Mouse (Mus musculus): ENCODE data around the gene Trim46.

- TF ChIP-seq CTCF (IDR thresholded peaks at IDR 0.05; ENCODE audit: low read depth), result no peak
- TF ChIP-seq EP300 (optimal IDR thresholded peaks at IDR 0.05), result no peak
Observed at GRCm38 (mm10) chr3:89226900-89227299, 19.2 kb downstream of the Trim46 start, which contains the start of gene Mtx1.

Data from stomach, postnatal 0 days (tissue).